Mouse (Mus musculus): ENCODE measurements around the gene Utp6.

Utp6 gene

GRCm38 (mm10) chr11:79962877-79963183 is 640 bp upstream of the Utp6 start:
- in situ Hi-C loops (cut with MboI, MseI): no loop called here

DNA sequence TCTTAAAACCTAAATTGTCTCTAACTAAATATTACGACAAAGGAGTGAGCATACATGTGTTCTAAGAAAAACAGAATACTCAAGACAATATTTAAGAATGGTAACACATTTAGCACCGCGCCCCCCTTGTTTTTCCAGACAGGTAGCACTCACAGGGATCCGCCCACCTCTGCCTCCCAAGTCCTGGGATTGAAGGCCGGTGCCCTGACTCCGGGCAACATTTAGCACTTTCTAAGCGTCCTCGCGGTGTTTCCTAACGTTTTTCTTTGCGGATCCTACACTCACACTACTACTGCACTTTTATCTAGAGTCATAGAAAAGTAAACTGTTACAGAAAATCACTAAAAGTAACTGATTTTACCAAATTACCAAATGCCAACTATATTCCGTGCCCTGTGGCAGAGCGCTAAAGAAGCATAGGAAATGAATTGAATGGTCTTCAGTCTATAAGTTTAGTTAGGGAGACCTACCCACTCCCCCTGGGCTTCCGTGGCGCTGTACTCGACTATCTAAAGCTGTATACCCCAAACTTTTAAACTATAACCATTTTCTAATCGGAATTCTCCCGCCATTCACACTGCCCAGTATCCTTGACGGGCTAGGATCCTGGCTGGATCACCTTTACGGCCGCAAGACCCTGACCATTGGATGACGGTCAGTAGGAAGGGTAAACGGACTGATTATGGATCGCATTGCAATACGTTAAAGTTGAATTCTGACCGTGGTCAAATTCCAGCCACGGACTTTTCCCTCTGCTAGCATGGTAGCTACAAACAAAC is 655 bp downstream of the Utp6 start:
- in situ Hi-C loops (cut with MboI, MseI): no loop called here

DNA sequence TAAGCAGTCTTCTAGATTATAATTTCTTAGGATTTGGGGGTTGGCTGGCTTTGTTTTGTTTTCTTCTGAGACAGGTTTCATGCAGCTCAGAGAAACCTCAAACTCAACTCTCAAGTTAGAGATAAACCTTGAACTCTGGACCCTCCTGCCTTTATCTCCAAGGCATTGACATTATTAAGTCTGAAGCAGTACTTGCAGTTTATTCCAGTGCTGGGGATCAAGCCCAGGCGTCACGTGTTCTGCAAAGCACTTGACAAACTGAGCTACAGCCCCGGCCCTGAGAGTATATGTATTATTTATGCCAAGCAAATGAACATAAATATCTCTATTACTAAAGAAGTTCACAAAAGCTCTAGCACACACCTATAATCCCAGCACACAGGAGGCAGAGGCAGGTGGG is 14.9 kb downstream of the Utp6 start:
- in situ Hi-C loops (cut with MboI, MseI): no loop called here

DNA sequence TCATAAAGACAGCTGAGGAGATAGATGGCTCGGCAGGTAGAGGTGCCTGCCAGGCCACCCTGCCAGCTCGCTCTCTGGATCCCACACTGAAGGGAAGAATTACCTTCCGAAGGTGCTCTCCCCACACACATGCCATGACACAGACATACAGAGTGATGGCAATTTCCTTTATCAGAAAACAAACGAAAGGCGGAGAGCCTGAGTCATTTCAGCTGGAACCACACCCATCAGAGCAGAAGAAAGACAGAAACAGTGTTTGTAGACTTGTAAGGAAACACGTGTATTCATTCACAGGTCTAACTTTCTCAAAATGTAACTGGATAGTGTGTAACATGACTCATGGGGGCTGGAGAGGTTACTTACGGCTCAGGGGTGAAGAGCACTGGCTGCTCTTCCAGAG is 18.6 kb downstream of the Utp6 start:
- in situ Hi-C loops (cut with MboI, MseI): no loop called here

DNA sequence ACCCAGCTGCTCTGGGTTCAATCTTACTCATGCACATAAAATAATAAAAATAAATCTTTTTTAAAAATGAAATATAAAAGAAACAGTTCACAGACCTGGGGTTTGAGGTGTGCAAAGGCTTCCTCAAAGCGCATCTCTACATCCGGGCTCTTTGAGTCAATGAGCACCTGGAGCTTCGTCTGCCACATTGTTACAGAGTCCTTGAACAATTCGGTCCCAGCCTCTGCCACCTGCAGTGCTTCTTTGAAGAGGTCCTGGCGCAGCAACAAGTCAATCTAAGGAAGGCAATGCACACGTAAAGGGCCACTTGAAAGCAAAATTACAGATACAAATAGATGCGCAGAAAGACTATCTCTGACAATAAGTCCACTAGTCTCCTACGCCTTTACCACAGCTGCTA is 19.1 kb downstream of the Utp6 start:
- in situ Hi-C loops (cut with MboI, MseI): no loop called here

- in situ Hi-C loops (cut with MboI, MseI): no loop called here
Measured at GRCm38 (mm10) chr11:79935766-79936165, 26.4 kb downstream of the Utp6 start.

GRCm38 (mm10) chr11:79922766-79923165 is 39.4 kb downstream of the Utp6 start:
- in situ Hi-C loops (cut with MboI, MseI): loop anchor here (5.0 kb wide), 2 partner anchors 215 to 335 kb away; no protein-coding TSS in a partner anchor

DNA sequence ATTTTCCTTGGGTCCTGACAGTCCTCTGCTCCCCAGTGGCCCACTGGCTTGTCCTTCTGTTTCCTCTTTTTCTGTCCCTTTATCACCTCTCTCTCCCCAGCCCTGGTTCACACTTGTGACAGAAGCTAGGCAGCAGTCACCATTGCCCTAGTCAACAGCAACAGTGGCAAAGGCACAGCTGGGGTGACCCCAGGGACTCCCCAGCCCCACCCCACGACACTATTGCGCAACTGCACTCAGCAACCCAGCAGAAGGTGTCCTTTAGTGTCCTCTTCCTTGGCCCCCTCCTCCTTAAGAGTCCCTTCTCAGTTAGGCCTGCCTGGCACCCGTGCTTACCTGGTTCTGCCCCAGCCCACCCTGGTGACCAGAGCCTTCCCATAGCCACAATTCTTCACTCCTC is 40.0 kb downstream of the Utp6 start:
- in situ Hi-C loops (cut with MboI, MseI): loop anchor here (5.0 kb wide), 2 partner anchors 215 to 335 kb away; no protein-coding TSS in a partner anchor

- in situ Hi-C loops (cut with MboI, MseI): loop anchor here (5.0 kb wide), 2 partner anchors 213 to 333 kb away; no protein-coding TSS in a partner anchor
Measured at GRCm38 (mm10) chr11:79920505-79921025, 41.6 kb downstream of the Utp6 start.

DNA sequence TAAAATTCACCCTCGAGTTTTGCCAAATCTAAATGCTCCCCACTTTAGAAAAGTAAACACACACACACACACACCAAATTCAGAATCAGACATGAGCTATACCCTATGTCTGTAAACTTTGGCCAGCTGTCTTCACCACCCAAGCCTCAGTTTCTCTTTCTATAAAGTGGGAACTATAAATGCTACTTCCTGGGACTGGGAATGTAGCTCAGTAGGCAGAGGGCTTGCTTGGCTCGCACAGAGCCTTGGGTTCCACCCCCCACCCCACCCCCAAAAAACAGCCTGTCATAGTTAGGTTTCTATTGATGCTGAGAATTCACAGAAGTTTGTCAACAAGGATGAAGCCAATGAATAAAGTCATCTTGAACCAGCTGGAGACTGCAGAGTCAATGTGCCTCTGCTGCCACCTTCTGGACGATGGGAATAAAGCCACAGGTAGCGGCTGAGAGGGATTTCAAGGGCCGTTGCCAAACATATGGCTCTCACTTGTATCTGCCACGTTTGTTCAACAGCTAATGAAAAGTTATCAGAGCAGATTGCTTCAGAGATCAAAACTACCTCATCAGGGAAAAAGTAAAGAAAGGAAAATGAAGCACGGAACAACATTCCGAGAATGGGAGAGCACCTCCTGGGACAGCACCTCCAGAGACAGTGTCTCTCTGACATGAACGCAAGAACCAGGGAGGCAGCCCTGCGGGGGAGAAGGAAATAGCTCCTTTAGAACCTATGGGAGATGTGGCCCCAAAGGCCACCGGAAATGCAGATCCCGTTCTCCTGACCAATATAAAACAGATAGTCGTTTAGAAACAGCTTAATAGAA is 42.3 kb downstream of the Utp6 start:
- in situ Hi-C loops (cut with MboI, MseI): loop anchor here (5.0 kb wide), 2 partner anchors 213 to 333 kb away; no protein-coding TSS in a partner anchor

DNA sequence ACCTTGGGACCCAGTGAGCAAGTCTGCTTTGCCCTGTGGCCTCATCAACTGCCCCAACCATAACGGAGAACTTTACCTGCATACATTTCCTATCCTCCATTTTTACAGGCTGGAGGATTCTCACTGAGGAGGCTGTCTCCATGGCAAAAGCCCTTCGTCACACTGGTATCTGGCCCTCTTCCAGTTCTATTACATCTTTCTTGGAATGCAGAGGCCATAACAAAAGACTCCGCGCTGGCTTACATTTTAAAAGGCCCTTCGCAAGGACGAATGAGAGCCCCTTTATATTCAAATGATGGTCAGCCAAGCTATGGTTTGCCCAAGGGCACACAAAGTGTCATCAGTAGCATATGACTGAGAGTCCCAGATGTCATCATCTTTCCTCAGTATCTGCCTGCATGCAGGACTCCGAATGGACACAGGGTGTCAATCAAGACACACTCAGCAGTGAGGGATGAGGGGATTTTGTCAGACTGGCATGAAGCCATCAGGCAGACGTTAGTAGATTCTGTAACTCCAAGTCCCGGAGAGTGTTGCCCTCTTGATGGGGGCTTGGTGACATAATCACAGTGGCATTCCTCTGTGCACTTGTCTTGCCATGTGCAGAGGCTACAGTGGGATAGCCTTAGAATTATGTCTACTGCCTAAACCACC is 46.4 kb downstream of the Utp6 start:
- in situ Hi-C loops (cut with MboI, MseI): no loop called here

DNA sequence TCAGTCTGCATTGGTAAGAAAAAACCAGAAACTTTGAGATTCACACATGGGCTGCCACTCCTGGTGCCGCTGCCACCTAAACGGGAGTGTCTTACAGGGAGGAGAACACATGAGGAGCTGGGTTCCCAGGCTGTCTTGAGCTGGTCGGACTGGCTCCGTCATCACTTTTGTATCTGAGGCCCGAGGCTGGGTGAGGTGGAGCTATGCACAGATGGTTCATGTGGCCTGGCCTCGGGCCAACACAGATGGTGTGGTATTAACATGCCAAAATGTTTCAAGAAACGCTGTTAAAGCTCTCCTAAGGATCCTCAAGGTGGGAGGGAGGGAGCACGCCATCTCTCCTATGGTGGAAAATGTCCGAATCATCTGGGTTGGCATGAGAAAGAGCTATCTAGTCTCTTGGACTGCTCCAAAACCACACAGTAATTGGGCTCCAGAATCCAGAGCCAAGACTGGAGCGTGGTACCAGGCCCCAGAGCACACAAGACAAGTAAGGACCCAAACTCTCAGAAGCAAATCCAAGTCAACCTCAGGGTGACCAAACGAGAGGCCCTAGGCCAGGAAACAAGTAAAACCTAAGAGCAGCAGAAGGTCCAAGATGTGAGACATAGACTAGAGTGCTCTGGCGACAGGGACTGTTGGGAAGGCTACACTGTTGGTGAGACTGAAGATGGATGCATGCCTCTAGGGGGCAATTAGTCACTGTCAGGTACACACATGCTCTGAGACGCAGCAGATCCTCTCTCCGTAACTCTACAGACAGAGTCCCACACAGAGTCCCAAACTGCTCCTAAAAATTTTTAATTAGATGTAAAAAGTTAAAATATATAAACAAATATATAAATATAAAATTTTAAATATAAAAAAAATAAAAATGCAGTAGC is 53.3 kb downstream of the Utp6 start:
- in situ Hi-C loops (cut with MboI, MseI): no loop called here

DNA sequence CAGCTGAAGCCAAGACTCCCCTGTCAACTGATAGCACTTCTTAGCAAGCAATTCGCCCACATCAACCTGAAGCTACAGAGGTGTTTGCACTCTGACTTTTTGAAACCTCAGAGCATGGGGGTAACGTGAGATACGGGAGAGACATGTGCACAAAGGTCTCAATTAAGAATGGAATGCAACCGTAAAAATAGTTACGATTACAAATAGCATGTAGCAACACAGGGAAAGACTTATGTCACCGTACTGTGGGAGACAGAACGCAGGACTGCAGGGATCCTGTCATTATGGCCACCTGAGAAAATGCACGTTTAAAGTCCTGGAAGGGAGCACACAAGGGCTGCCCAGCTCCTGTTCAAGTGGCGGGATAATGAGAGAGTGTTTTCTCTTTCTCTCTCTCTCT is 55.3 kb downstream of the Utp6 start:
- in situ Hi-C loops (cut with MboI, MseI): no loop called here

- in situ Hi-C loops (cut with MboI, MseI): no loop called here
Measured at GRCm38 (mm10) chr11:79902881-79903481, 59.2 kb downstream of the Utp6 start.

- in situ Hi-C loops (cut with MboI, MseI): no loop called here
Measured at GRCm38 (mm10) chr11:79901146-79901545, 61.0 kb downstream of the Utp6 start.

GRCm38 (mm10) chr11:79892259-79892658 is 69.9 kb downstream of the Utp6 start:
- in situ Hi-C loops (cut with MboI, MseI): no loop called here

- in situ Hi-C loops (cut with MboI, MseI): no loop called here
Measured at GRCm38 (mm10) chr11:79890822-79891221, 71.4 kb downstream of the Utp6 start.

GRCm38 (mm10) chr11:79886961-79887360 is 75.2 kb downstream of the Utp6 start:
- in situ Hi-C loops (cut with MboI, MseI): no loop called here

- in situ Hi-C loops (cut with MboI, MseI): no loop called here
Measured at GRCm38 (mm10) chr11:79886395-79886794, 75.8 kb downstream of the Utp6 start.

GRCm38 (mm10) chr11:79885713-79886393 is 76.3 kb downstream of the Utp6 start:
- in situ Hi-C loops (cut with MboI, MseI): no loop called here
